ENCODE assay signal across 8 mouse cellular contexts in genomic region chr3:94364154-94364526, GRCm38 (mm10). TPM values are rescaled to one million over a fixed set of nuclear protein-coding genes. Genes with fewer than 3 reads are reported as not detected.
DNase-seq lines count a peak whose midpoint lies in the region; ATAC-seq and TF ChIP-seq lines count a peak whose summit lies in the region.

No protein-coding gene starts in this region.

- H3K4me2 ChIP-seq in embryonic facial prominence, embryonic 15.5 days (replicated peaks) = peak overlapping the region; percentile 81
- H3K4me2 ChIP-seq in hindbrain, postnatal 0 days (ENCODE audit: low read depth, low read length) = peak overlapping the region; percentile 76
- peak overlapping the region; percentile 91 for H3K4me2 ChIP-seq in neural tube, embryonic 12.5 days (replicated peaks)

- peak overlapping the region; percentile 78 for H3K9ac ChIP-seq in embryonic facial prominence, embryonic 15.5 days
- peak overlapping the region; percentile 80 for H3K9ac ChIP-seq in hindbrain, postnatal 0 days (replicated peaks; ENCODE audit: low read length)
- H3K9ac ChIP-seq in neural tube, embryonic 12.5 days = peak overlapping the region; percentile 87

- peak; percentile 47 for DNase-seq in left cerebral cortex, postnatal 4 days
- no peak for DNase-seq in left cerebral cortex, adult 9 months (ENCODE audit: low spot score in 2 of 2)
- no peak for DNase-seq in hindbrain, postnatal 0 days (ENCODE audit: low spot score)
- no peak for DNase-seq in yolk sac, embryonic 10.5 days (ENCODE audit: low spot score)
- no peak for DNase-seq in gastrocnemius, postnatal 10 days
- DNase-seq in kidney, adult 9 months = no peak

- peaks cover 14% of the 10 kb centered on the region for H3K4me1 ChIP-seq in embryonic facial prominence, embryonic 15.5 days
- no peaks in the 10 kb centered on the region; the same call in 1 of the 2 replicates for H3K4me1 ChIP-seq in hindbrain, postnatal 0 days (ENCODE audit: insufficient read depth, low read length)
- H3K4me1 ChIP-seq in neural tube, embryonic 12.5 days = peaks cover 7% of the 10 kb centered on the region; the same call in 1 of the 2 replicates

- no peaks in the 10 kb centered on the region for H3K9me3 ChIP-seq in embryonic facial prominence, embryonic 15.5 days (replicated peaks)
- no peaks in the 10 kb centered on the region for H3K9me3 ChIP-seq in hindbrain, postnatal 0 days (ENCODE audit: low read length)
- H3K9me3 ChIP-seq in neural tube, embryonic 12.5 days = no peaks in the 10 kb centered on the region

- intact Hi-C loops in left cerebral cortex, postnatal 4 days (cut with DNase I) = loop anchor here (10.0 kb wide), 1 partner anchor 81 kb away; the partner anchor contains the start of genes Mrpl9 and Oaz3

- H3K27ac ChIP-seq in embryonic facial prominence, embryonic 15.5 days (replicated peaks) = peak overlapping the region; percentile 41; the same call in 1 of the 2 replicates
- peak overlapping the region; percentile 56; the same call in 1 of the 2 replicates for H3K27ac ChIP-seq in hindbrain, postnatal 0 days
- no peak overlapping the region for H3K27ac ChIP-seq in neural tube, embryonic 12.5 days

- no peak; the same call in 1 of the 2 replicates for TF ChIP-seq CTCF in hindbrain, postnatal 0 days (IDR thresholded peaks at IDR 0.05; ENCODE audit: low read depth)

- no peaks in the 10 kb centered on the region for H3K36me3 ChIP-seq in embryonic facial prominence, embryonic 15.5 days
- H3K36me3 ChIP-seq in hindbrain, postnatal 0 days (ENCODE audit: insufficient read depth, low read length) = no peaks in the 10 kb centered on the region
- no peaks in the 10 kb centered on the region for H3K36me3 ChIP-seq in neural tube, embryonic 12.5 days

- WGBS in embryonic facial prominence, embryonic 15.5 days = 6% methylated on average over 23 of the region's 23 CpGs
- WGBS in hindbrain, postnatal 0 days = 5% methylated on average over 23 of the region's 23 CpGs
- 4% methylated on average over 23 of the region's 23 CpGs for WGBS in neural tube, embryonic 12.5 days

- peak; percentile 42; the same call in 1 of the 2 replicates for ATAC-seq in embryonic facial prominence, embryonic 15.5 days (ENCODE audit: insufficient number of reproducible peaks, low FRiP score, low TSS enrichment, low read depth)
- peak; percentile 39 for ATAC-seq in hindbrain, postnatal 0 days
- ATAC-seq in neural tube, embryonic 12.5 days (ENCODE audit: low FRiP score, low read depth) = peak; percentile 43

- H3K4me3 ChIP-seq in embryonic facial prominence, embryonic 15.5 days (replicated peaks) = peak overlapping the region; percentile 55
- H3K4me3 ChIP-seq in hindbrain, postnatal 0 days (ENCODE audit: low read length) = peak overlapping the region; percentile 49
- peak overlapping the region; percentile 48 for H3K4me3 ChIP-seq in neural tube, embryonic 12.5 days

- H3K27me3 ChIP-seq in embryonic facial prominence, embryonic 15.5 days = peaks cover 18% of the 10 kb centered on the region; the same call in 1 of the 2 replicates
- H3K27me3 ChIP-seq in hindbrain, postnatal 0 days (ENCODE audit: insufficient read depth, low read length) = no peaks in the 10 kb centered on the region
- H3K27me3 ChIP-seq in neural tube, embryonic 12.5 days (replicated peaks) = peaks cover 40% of the 10 kb centered on the region

RNA-seq across cellular contexts. Expression of gene C2cd4d, which starts 1.9 kb away (rescaled TPM):
- total RNA-seq in left cerebral cortex, postnatal 4 days (2021) = under 1 TPM; 0.38 to 0.81 TPM
- polyA plus RNA-seq in embryonic facial prominence, embryonic 15.5 days (2015; fragmentation: Nextera tagmentation; extraction: Ambion mirVana) = 2.5 and 3.3 TPM in 2 replicates
- 1.8 and 2.6 TPM in 2 replicates for total RNA-seq in hindbrain, postnatal 0 days (2014; rRNA removed)
- polyA plus RNA-seq in hindbrain, postnatal 0 days (2015; fragmentation: Nextera tagmentation; extraction: Ambion mirVana) = 1.3 and 2.2 TPM in 2 replicates
- 2.4 and 3.1 TPM in 2 replicates for polyA plus RNA-seq in neural tube, embryonic 12.5 days (2016; fragmentation: Nextera tagmentation; extraction: Ambion mirVana)
- total RNA-seq in gastrocnemius, postnatal 10 days (2021) = under 1 TPM; 0.34 to 0.56 TPM

RNA-seq across cellular contexts. Expression of gene Rorc, which starts 8.5 kb away (rescaled TPM):
- total RNA-seq in left cerebral cortex, postnatal 4 days (2021) = under 1 TPM in 1 of 2 experiments, not detected in 1; 0.16 TPM
- polyA plus RNA-seq in embryonic facial prominence, embryonic 15.5 days (2015; fragmentation: Nextera tagmentation; extraction: Ambion mirVana) = 3.6 and 4.2 TPM in 2 replicates
- total RNA-seq in hindbrain, postnatal 0 days (2014; rRNA removed) = 1.5 TPM in 2 replicates
- 0.45 and 0.79 TPM in 2 replicates for polyA plus RNA-seq in hindbrain, postnatal 0 days (2015; fragmentation: Nextera tagmentation; extraction: Ambion mirVana)
- polyA plus RNA-seq in neural tube, embryonic 12.5 days (2016; fragmentation: Nextera tagmentation; extraction: Ambion mirVana) = 0.20 TPM in 2 replicates
- total RNA-seq in gastrocnemius, postnatal 10 days (2021) = 10 to 100 TPM; 18.2 to 19.9 TPM

RNA-seq across cellular contexts. Expression of gene Them5, which starts 22.2 kb away (rescaled TPM):
- total RNA-seq in left cerebral cortex, postnatal 4 days (2021) = not detected
- 91.2 and 99.8 TPM in 2 replicates for polyA plus RNA-seq in embryonic facial prominence, embryonic 15.5 days (2015; fragmentation: Nextera tagmentation; extraction: Ambion mirVana)
- not detected in 2 replicates for total RNA-seq in hindbrain, postnatal 0 days (2014; rRNA removed)
- polyA plus RNA-seq in hindbrain, postnatal 0 days (2015; fragmentation: Nextera tagmentation; extraction: Ambion mirVana) = 0.11 TPM in 1 of 2 replicates, not detected in the other
- not detected in 2 replicates for polyA plus RNA-seq in neural tube, embryonic 12.5 days (2016; fragmentation: Nextera tagmentation; extraction: Ambion mirVana)
- not detected for total RNA-seq in gastrocnemius, postnatal 10 days (2021)

RNA-seq across cellular contexts. Expression of gene Lingo4, which starts 34.2 kb away (rescaled TPM):
- total RNA-seq in left cerebral cortex, postnatal 4 days (2021) = 1 to 10 TPM; 1.5 to 1.7 TPM
- 0.24 TPM in 2 replicates for polyA plus RNA-seq in embryonic facial prominence, embryonic 15.5 days (2015; fragmentation: Nextera tagmentation; extraction: Ambion mirVana)
- total RNA-seq in hindbrain, postnatal 0 days (2014; rRNA removed) = 3.7 and 3.9 TPM in 2 replicates
- 2.1 and 2.5 TPM in 2 replicates for polyA plus RNA-seq in hindbrain, postnatal 0 days (2015; fragmentation: Nextera tagmentation; extraction: Ambion mirVana)
- 0.29 and 0.51 TPM in 2 replicates for polyA plus RNA-seq in neural tube, embryonic 12.5 days (2016; fragmentation: Nextera tagmentation; extraction: Ambion mirVana)
- under 1 TPM in 1 of 2 experiments, not detected in 1; 0.25 TPM for total RNA-seq in gastrocnemius, postnatal 10 days (2021)

RNA-seq across cellular contexts. Expression of gene Tdrkh, which starts 48.9 kb away (rescaled TPM):
- total RNA-seq in left cerebral cortex, postnatal 4 days (2021) = 10 to 100 TPM; 46.8 to 51.0 TPM
- polyA plus RNA-seq in embryonic facial prominence, embryonic 15.5 days (2015; fragmentation: Nextera tagmentation; extraction: Ambion mirVana) = 7.9 and 8.3 TPM in 2 replicates
- total RNA-seq in hindbrain, postnatal 0 days (2014; rRNA removed) = 11.8 and 13.7 TPM in 2 replicates
- 46.8 and 48.6 TPM in 2 replicates for polyA plus RNA-seq in hindbrain, postnatal 0 days (2015; fragmentation: Nextera tagmentation; extraction: Ambion mirVana)
- 47.3 and 55.5 TPM in 2 replicates for polyA plus RNA-seq in neural tube, embryonic 12.5 days (2016; fragmentation: Nextera tagmentation; extraction: Ambion mirVana)
- 1 to 10 TPM; 6.3 to 8.9 TPM for total RNA-seq in gastrocnemius, postnatal 10 days (2021)
